Mouse (Mus musculus): ENCODE data around the gene Spred2.

Gene Spred2

DNA sequence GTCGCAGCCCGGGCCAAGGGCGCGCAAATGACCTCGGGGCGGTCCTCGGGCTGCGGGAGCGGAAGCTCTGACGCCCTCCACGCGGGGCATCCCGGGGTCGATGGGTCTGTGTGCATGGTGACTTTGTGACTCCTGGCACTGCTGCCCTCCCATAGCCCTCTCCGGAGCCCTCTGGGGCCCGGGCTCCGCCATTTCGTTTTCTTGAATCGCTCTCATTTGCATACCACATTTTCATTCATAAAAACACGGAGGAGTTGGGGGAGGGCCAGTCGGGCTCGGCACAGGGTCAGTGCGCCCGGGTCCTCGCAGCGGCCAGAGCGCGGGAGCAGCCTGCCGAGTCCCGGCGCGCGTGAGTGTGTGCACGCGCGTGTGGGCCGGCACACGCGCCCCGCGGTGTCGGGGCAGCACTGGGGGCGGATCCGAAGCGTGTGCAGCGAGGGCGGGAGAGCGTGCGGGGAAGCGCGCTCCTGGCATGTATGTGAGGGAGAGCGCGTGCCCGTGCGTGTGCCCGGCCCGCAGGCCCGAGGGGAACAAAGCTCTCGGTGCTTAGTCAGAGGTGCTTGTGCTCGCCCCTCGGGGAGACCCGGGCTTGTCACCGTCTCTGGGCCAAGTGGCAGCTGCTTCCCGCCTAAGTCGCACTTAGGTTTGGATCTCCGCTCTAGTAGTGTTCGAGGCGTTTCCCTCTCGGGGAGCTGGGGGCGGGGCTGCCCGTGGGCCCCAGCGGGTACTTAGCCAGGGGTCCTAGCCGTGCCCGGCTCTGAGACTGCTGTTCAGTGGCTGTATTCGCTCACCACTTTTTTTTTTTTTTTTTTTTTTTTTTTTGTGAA, 1.2 kb downstream of the Spred2 start:
- peak; percentile 49 for DNase-seq (ENCODE audit: low read depth, low spot score)

DNA sequence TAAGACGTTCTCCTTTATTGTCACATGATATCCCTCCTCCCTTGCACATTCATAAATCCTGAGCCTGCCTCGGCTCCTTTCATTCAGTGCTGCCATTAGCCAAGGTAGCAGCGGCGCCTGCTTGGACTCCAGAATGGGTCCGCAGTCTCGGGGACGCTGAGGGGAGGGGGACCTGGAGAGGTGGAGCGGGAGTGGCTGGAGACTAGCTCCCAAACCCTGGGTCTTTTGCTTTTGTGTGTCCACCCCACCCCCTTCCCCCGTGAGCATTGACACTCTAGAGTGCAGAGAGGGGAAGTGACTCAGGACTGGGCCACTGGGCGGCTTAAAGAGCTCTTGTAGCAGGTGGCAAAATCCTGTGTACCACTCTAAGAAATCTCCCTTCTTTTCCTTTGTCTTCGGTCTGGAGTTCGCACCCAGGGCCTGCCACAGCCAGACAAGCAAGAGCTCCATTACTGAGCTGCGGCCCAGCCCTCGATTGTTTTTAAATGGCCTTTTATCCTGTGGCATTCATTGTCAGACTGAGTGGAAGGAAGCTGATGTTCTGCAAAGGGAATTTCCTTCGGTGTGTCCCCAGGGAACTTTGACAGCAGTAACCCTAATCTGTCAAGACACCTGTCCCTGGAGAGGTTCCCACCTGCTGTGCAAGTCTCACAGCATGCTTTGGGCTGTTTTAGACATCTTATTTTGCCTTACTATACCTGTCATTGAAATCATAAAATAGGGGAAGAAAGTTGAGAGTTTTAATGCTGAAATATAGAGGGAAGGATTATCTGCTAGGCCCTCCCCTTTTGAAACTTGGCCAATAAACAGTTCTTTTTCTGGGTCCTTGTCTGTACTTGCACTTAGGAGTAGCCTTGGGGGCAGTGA, 2.0 kb downstream of the Spred2 start:
- no peak for DNase-seq (ENCODE audit: low read depth, low spot score)

DNA sequence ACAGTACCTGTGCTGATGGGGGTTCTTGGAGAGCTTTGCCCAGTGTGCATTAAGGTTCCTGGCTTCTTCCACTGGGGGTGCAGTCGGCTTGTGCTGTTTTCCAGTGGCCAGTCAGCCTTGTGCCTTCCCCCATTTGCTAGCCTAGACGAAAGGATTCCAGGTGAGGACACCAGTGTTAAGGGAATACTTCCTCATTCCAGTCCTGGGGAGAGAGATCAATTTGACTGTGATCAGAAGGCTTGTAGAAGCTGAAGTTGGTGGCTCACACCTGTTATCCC, 2.6 kb downstream of the Spred2 start:
- no peak for DNase-seq (ENCODE audit: low read depth, low spot score)

DNA sequence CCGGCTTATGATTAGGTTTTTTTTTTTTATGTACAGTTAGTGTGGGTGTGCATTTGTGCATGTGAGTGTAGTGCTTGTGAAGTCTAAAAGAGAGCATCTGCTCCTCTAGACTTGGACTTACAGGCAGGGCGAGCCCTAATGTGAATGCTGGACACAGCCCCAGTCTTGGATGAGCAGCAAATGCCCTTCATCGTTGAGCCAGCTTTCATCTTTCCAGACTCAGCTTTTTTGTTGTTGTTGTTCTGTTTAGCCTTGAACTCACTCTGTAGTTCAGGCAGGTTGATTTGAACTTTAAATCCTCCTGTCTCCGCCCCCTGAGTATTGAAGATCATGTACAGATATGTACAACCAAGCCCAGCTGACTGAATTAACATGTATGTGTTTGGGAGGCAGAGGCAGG, 4.5 kb downstream of the Spred2 start:
- DNase-seq (ENCODE audit: low read depth, low spot score): no peak

DNA sequence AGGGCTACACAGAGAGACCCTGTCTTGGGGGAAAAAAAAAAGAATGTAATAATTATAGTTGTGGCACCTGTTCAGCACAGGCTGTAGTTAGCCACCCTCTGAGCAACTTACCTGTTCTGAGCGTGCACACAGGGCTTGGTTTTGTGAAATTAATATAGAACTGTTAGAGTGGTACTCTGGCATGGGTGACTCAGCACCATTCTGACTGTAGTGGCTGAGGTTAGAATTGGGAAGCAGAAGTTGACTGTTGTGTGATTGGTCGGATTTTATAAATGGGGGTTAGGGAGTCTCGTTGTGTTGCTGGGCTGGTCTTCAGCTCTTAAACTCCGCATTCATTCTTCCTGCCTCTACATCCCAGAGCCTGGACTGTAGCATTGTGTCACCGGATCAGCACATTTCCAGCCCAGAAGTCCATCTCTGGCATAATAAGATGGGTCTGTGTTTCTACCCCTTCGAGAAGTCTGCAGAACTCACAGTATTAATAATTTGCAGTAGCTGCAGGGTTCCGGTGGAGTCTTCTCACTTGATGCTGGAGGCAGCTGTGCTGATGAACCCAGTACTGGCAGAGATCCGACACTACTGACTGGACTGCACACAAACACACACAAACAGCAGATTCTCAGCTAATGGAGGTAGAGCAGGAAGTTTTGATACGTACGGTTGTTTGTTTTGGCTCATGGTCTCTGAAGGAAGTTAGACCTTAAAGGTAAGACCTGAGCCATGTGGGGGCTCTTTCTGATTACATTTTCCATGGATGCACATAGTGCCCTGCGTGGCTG, 5.1 kb downstream of the Spred2 start:
- no peak for DNase-seq (ENCODE audit: low read depth, low spot score)

DNA sequence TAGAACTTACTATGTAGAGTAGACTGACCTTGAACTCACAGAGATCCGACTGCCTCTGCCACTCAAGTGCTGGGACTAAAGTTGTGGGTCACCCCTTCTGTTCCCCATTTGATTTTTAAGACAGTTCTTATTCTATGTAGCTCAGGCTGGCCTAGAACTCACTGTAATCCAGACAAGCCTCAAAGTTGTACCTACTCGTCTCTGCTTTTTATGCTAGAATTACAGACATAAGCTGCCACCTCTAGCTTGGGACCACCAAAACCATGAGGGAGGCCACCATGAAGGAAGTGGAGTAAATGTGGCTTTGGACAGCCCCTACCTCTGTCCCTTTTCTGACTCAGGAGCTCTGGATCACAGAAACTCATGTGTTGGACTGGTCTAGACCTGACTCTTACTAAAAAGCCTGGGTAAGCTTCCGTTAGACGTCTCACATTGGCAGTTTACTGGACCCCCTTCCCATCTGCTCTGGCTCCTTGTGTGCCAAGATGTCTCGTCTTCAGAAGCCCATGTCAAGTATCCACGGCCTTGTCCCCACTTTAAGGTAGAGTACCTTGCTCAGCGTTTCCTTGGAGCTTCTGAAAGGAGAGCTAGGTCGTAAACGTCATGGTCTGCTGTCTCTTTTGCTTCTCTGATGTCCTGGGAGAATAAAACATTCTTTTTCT, 7.5 kb downstream of the Spred2 start:
- no peak for DNase-seq (ENCODE audit: low read depth, low spot score)

DNA sequence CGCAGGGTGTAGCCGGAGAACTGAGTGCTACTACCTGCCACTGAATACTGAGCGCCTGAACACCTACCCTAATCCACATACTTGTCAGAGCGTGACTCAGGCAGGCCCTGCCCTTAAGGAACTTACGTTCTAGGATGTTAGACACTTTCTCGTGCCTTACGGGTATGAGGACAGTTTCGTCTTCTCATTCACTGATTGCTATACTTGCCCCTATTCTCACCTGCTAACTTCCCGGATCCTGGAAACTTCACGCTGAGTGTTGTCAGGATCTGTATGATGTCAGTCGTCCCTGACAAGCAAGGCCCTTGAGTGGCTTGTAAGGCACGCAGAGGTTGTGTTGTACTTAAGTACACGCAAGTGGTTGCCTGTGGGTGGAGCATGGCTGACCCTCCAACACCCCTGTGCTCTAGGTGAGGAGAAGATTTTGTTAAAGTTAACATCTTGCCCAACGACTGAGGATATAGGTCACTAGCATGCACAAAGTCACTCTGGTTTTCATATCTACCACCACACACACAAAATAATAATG, 8.9 kb downstream of the Spred2 start:
- DNase-seq (ENCODE audit: low read depth, low spot score): no peak

DNA sequence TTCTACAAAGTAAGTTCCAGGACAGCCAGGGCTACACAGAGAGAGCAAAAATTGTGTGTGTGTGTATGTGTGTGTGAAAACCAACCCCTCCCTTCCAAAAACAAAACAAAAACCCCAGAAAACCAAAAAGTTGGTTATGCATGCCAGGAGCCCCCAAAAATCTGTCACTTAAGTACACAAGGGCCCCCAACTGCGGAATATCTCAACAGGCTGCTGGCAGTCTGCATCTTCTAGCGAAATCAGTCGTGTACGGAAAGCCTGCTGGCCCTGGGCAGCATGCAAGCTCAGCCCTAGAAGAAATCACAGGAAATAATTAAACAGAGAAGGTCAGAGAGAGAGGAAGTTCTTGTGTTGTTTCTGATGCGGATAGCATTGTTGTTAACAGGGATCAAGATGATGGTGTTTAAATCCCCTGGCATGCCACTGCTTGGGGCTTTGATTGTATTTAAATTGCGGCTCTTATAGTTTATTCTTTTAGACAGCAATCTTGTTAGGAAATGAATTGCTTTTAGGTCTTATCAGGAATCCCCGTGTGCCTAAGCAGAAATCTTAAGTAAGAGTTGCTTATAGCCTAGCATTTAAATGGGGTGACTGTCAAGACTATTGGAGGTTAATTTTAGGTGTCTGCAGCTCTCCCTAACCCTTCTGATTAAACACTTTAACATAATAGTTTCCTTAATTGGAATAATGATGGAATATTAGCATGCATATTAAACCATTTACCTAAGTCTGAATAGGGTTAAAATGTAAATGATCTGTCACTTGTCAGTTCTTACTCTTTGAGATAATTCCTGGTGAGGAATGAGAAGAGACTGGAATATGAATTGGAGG, 11.6 kb downstream of the Spred2 start:
- no peak for DNase-seq (ENCODE audit: low read depth, low spot score)

DNA sequence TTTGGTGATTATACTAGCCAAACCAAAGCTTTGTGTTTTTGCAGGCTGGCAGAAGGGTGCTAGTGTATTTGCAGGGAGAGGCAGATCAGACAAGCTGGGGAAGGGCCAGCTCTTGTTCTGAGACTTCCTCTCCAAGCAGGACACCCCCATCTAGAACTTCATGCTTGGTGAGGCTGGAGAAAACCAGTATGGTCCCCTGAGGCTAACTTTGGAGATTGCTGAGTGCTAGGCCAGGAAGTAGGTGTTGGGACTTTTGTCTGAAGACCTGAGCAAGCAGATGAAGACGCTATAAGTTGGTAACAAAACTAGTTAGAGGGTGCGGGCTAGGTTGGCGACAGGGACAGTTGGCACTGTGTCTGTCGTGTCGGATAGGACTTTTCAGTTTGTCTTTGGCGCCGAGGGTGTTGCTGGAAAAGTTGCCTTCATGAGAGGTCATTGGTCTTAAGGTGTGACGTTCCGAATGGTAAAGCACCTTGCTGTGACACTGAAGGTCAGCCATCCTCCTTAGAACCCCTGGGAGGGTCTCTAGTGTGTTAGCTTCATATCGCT, 14.4 kb downstream of the Spred2 start:
- no peak for DNase-seq (ENCODE audit: low read depth, low spot score)

DNA sequence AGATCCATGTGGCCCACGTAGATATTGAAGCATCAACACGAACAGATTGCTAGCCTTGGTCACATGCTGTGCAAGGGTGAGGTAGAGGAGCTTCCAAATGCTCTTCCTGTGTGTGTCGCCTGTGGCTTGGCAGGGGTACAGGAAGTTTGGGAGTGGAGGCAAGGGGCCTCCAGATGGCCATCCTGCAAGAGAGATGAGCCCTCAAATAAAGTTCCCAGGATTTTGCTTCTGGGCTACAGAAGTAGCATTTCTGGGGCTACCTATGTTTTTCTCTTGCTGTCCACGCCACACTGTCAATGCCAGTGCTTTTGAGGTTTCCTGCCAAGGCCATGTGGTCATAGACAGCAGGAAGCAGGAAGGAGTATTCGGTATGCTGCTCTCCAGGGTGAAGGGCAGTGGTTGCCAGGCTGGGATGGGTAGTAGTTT, 15.1 kb downstream of the Spred2 start:
- DNase-seq (ENCODE audit: low read depth, low spot score): no peak

DNA sequence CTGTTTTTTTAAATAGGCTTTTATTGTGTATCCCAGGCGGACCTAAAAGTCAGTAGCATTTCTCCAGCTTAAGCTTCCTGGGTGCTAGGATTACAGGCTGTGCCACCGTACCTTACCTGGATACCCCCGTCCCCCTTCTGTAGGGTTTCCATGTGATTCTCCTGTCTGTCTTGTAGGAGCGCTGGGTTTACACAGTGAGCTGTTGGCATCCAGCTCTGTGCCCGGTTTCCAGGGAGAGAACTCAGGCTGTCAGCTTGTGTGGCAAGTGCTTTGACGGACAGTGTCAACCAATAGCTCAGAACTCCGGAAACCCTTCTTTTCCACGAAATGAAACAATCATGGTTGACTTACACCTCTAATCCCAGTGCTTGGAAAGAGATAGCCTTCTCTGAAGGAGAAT, 15.7 kb downstream of the Spred2 start:
- no peak for DNase-seq (ENCODE audit: low read depth, low spot score)

DNA sequence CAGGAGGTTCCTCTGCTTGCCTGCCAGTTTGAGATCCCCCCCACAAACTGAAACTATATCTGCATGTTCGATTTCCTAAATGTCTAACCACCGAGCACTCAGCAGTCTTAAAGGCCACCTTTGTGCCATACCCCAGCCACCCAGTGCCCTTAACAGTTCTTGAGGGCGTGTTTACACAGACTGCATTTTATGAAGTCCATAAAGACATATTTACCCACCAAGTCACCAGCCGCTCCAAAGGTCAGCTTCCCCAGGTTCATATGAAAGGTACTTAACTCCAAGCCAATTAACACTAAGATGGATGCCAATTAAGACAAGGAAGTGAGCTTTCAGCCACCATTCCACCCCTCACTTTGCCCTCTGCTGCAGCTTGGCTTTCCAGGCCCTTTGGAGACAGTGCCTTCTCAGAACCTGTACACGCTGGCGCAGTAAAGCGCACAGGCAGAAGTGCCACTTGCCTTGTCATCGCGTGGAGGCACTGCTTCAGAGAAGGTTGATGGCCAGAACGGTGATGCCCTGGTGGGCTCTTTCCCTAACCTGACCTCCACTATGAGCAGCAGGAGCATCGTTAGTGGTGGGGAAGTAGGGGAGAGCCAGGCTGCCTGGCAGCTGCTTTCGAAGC, 17.1 kb downstream of the Spred2 start:
- DNase-seq (ENCODE audit: low read depth, low spot score): no peak

DNA sequence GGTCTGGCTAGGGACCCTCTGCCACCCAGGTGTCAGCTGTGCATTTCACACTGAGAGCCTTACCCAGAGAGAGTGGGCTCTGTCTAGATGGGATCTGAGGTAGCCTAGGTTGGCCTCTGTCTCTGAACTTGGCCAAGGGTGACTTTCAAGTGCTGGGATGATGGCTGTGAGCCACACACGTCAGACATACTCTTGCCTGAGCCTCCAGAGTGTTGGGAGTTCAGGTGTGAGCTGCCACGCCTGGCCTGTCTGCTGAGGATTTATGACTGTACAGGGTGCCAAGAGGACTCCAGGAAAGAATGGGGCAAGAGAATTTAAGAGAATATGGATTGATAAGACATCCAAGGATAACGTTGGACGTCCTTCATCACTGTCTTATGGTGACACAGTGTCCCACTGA, 17.8 kb downstream of the Spred2 start:
- DNase-seq (ENCODE audit: low read depth, low spot score): no peak

DNA sequence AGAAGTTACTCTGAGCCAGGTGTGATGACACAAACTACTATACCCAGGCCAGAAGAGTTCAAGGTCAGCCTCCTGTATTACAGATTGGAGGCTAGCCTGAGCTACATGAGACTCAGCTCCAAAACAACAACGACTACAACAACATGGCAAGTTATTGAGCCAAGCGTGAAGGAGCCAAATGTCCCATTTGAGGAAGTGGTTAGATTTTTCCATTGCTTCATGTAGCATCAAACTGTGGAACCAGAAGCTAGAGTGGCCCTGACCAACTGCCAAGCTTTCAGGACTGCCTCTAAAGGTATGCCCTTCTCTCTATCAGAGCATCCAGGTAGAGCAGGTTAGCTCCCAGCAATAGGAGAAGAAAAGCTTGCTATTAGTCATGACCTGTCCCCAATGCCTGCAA, 19.6 kb downstream of the Spred2 start:
- DNase-seq (ENCODE audit: low read depth, low spot score): no peak

DNA sequence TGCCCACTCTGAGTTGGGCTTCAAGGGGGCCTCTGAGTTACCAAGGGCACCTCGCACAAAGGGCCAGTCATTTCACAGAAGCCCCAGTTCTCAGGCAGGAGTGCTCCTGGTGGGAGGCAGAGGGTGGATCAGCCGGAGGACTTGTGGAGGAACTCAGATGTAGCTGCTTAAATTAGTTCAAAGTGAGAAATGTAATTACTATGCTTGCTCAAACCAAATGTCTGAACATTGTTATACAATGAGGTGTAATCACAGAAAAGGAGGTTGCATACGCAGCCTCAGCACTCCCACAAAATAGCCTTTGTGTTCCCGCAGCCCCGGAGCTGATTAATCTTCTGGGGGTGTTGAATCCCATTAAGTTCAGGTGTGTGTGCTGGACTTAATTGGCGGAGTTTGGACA, 20.5 kb downstream of the Spred2 start:
- DNase-seq (ENCODE audit: low read depth, low spot score): no peak

DNA sequence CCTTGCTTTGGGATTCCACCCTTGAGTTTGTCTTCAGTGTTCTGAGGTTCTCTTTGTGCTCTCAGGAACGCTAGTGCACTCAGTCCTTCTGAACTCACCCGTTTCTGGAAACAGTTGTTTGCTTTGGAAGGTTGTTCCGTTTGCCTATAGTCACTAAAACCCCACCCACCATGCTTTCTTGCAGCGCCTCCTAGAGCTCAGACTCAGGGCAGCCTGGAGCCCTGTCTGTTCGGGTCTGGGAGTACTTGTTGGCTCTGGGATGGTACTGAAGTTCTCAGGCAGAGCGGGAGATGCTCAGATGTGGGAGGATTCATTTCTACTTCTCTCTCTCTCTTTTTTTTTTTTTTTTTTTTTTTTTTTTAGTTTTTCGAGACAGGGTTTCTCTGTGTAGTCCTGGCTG, 22.5 kb downstream of the Spred2 start:
- no peak for DNase-seq (ENCODE audit: low read depth, low spot score)

DNA sequence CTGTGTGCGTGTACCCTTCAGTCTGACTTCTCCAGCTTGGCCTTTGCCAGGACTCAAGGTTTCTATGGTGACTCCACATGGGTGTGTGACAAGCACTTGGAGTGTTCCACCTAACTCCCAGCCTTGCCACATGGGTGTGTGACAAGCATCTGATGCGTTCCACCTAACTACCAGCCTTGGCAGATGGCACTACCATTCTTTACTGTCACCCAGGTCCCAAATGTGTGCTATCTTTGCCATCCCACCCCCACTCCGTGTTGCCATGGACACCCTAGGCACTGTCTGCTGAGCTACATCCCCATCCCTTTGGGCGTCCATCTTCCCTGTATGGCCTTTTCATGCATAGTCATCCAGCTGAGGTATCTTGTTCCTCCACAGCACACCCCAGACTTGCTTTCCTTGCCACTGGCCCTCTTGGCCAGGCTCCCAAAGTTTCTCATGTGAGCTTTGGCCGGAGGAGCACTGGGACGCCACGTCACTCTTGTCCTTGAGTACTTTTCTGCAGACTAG, 23.5 kb downstream of the Spred2 start:
- no peak for DNase-seq (ENCODE audit: low read depth, low spot score)

DNA sequence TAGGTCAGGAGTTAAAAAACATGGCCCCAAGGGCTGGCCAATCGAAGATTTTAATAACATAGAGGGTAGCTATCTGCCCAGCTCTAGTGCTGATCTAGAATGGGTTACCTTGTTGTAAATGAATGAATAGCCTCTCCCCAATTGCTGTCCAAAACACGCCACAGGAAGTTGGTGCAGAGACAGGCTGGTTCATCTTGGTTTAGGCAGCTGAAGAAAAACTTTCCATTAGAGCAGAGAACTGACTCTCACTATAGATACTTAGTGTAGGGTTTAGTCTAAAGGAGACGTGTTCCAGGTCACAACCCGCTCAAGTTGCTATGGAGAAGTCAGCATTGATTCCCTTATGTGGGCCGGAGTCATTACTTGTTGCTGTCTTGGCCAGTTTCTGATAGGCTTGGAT, 25.6 kb downstream of the Spred2 start:
- DNase-seq (ENCODE audit: low read depth, low spot score): no peak

DNA sequence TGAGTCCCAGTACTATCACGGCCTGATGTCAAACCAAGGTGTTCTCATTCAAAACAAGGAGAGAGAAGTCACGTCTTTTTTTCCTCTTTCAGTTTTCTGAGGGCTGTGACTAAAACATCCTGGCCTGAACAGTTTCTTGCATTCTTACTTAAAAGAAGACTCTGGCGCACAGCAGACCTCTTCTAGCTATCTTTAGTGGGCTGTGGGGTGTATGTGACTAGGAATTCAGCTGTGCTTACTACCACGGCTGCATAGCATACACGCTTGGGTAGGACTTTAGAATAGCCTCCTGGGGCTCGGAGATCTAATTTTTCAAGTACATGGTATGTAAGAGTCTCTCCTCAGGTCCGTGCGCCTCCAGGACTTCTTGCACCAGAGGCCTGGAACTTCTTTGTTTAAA, 26.0 kb downstream of the Spred2 start:
- DNase-seq (ENCODE audit: low read depth, low spot score): no peak

DNA sequence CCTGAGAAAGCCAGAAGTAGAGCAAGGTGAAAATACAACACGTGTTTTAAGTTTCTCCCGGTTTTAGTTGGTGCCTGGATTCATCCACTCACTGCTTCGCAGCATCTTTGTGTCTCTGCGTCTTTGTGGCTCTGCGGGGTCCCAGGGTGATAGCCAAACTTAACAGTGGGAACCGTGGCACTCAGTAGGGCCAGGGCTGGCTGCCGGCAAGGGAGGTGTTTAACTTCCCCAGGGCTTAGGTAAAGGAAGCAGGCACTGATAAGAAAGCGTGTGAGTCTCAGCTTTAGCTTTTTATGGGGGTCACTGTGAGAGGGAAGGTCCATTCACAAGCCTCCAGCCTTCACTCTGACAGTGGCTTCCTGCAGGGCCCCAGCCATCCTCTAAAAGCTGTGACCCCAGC, 28.8 kb downstream of the Spred2 start:
- no peak for DNase-seq (ENCODE audit: low read depth, low spot score)
